27 mouse cellular contexts compared by ENCODE assay signal in genomic region chr13:29940071-29940470, GRCm38 (mm10). TPM values are rescaled to one million over a fixed set of nuclear protein-coding genes. Genes with fewer than 3 reads are reported as not detected.
DNase-seq lines count a peak whose midpoint lies in the region; ATAC-seq and TF ChIP-seq lines count a peak whose summit lies in the region.
"Had no signal": no experiment of that assay in that cellular context is flagged by ENCODE, and none has a peak within 500 bp of the region (broad histone marks: within the 10 kb centered on the region; RNA-seq: fewer than 3 reads in every experiment).

No protein-coding gene starts in this region.

- H3K9ac ChIP-seq in kidney, embryonic 14.5 days (ENCODE audit: low read depth, low read length), result no peak overlapping the region
- H3K9ac ChIP-seq in ES-E14 (ENCODE audit: insufficient read depth, low read depth, low read length, poor library complexity, severe bottlenecking), result no peak overlapping the region
- no peak overlapping the region for H3K9ac ChIP-seq in kidney, embryonic 15.5 days
- H3K9ac ChIP-seq: embryonic facial prominence, embryonic 13.5 days; forebrain, embryonic 12.5 days; forebrain, embryonic 15.5 days; hindbrain, embryonic 13.5 days had no signal

- 76% methylated on average over 7 of the region's 7 CpGs for WGBS in kidney, embryonic 14.5 days
- WGBS in kidney, embryonic 15.5 days, result 69% methylated on average over 7 of the region's 7 CpGs

- no peak for ATAC-seq in kidney, embryonic 14.5 days (ENCODE audit: low FRiP score, low TSS enrichment)
- ATAC-seq in kidney, embryonic 15.5 days (replicated peaks; ENCODE audit: low FRiP score), result no peak
- ATAC-seq: activated CD4-positive, CD25-positive, alpha-beta regulatory T cell, adult 4 months; CD4-positive, CD25-positive, alpha-beta regulatory T cell, adult 4 months; forebrain, embryonic 15.5 days; hindbrain, embryonic 16.5 days had no signal

- H3K4me1 ChIP-seq in kidney, embryonic 14.5 days (ENCODE audit: control insufficient read depth, insufficient read depth, low read length), result no peaks in the 10 kb centered on the region; the same call in 1 of the 2 replicates
- peaks cover 0 to 10% of the 10 kb centered on the region in 2 experiments; a peak in 1 of 4 replicates for H3K4me1 ChIP-seq in ES-E14 (ENCODE audit: control insufficient read depth in 2 of 2, insufficient read depth in 2 of 2, low read length in 2 of 2, poor library complexity in 1 of 2)
- peaks cover 24% of the 10 kb centered on the region; the same call in 1 of the 2 replicates for H3K4me1 ChIP-seq in kidney, embryonic 15.5 days
- H3K4me1 ChIP-seq: forebrain, embryonic 12.5 days; hindbrain, embryonic 13.5 days had no signal

- in situ Hi-C loops in ES-E14 (cut with MboI; ENCODE audit: low sequenced_read_pairs in 2 of 2, unreplicated experiment in 2 of 2), result no loop called here

- H3K9me3 ChIP-seq in kidney, embryonic 14.5 days (ENCODE audit: control insufficient read depth, low read length), result no peaks in the 10 kb centered on the region
- H3K9me3 ChIP-seq in ES-E14 (ENCODE audit: control insufficient read depth, insufficient read depth, low read depth, low read length), result no peaks in the 10 kb centered on the region
- no peaks in the 10 kb centered on the region; the same call in 1 of the 2 replicates for H3K9me3 ChIP-seq in kidney, embryonic 15.5 days (replicated peaks)
- H3K9me3 ChIP-seq: embryonic facial prominence, embryonic 13.5 days; forebrain, embryonic 15.5 days; hindbrain, embryonic 10.5 days; hindbrain, embryonic 13.5 days had no signal

- no peaks in the 10 kb centered on the region for H3K27me3 ChIP-seq in kidney, embryonic 14.5 days (ENCODE audit: control insufficient read depth, insufficient read depth, low read length)
- H3K27me3 ChIP-seq in kidney, embryonic 15.5 days, result no peaks in the 10 kb centered on the region
- H3K27me3 ChIP-seq: embryonic facial prominence, embryonic 13.5 days; forebrain, embryonic 12.5 days; forebrain, embryonic 15.5 days; hindbrain, embryonic 13.5 days had no signal

- H3K4me3 ChIP-seq in kidney, embryonic 14.5 days (ENCODE audit: low read length), result no peak overlapping the region
- no peak overlapping the region for H3K4me3 ChIP-seq in ES-E14 (ENCODE audit: insufficient read depth in 1 of 2, low read depth in 1 of 2, low read length in 2 of 2, poor library complexity in 1 of 2, severe bottlenecking in 1 of 2)
- H3K4me3 ChIP-seq in kidney, embryonic 15.5 days (replicated peaks), result no peak overlapping the region
- H3K4me3 ChIP-seq: embryonic facial prominence, embryonic 10.5 days; embryonic facial prominence, embryonic 13.5 days; erythroblast, embryonic 14.5 days; forebrain, embryonic 12.5 days; forebrain, embryonic 15.5 days; hindbrain, embryonic 10.5 days; hindbrain, embryonic 13.5 days had no signal

- no peak overlapping the region for H3K27ac ChIP-seq in kidney, embryonic 14.5 days (ENCODE audit: low read depth, low read length)
- 0 out of 2 replicates have a peak overlapping the region, but pooled peaks have one; percentile 24 for H3K27ac ChIP-seq in ES-E14 (ENCODE audit: insufficient read depth, low read depth, low read length, poor library complexity, severe bottlenecking)
- H3K27ac ChIP-seq in kidney, embryonic 15.5 days, result 0 out of 2 replicates have a peak overlapping the region, but pooled peaks have one; percentile 27
- H3K27ac ChIP-seq: embryonic facial prominence, embryonic 10.5 days; forebrain, embryonic 12.5 days; forebrain, embryonic 15.5 days; hindbrain, embryonic 10.5 days; hindbrain, embryonic 13.5 days had no signal

- H3K4me2 ChIP-seq in kidney, embryonic 14.5 days (replicated peaks; ENCODE audit: low read depth, low read length), result no peak overlapping the region
- no peak overlapping the region for H3K4me2 ChIP-seq in kidney, embryonic 15.5 days
- H3K4me2 ChIP-seq: embryonic facial prominence, embryonic 13.5 days; forebrain, embryonic 12.5 days; forebrain, embryonic 15.5 days; heart, embryonic 11.5 days; hindbrain, embryonic 13.5 days had no signal

- H3K36me3 ChIP-seq in kidney, embryonic 14.5 days (ENCODE audit: control insufficient read depth, insufficient read depth, low read length), result peaks cover 2% of the 10 kb centered on the region; the same call in 1 of the 2 replicates
- H3K36me3 ChIP-seq in ES-E14 (ENCODE audit: control insufficient read depth, insufficient read depth, low read length, poor library complexity, severe bottlenecking), result peaks cover 31% of the 10 kb centered on the region
- peaks cover 37% of the 10 kb centered on the region for H3K36me3 ChIP-seq in kidney, embryonic 15.5 days

- DNase-seq in kidney, adult 18-20 months, result peak; percentile 22
- DNase-seq in kidney, adult 9 months, result peak; percentile 59
- DNase-seq in kidney, postnatal 4 days, result no peak
- no peak for DNase-seq in ES-E14 (ENCODE audit: low read depth, low spot score)
- DNase-seq in lung, postnatal 4 days, result no peak
- DNase-seq: adrenal gland, adult 8-10 months; adrenal gland, postnatal 25 days; cerebellum, adult 11-12 months; cerebellum, adult 8-10 months; cerebellum, postnatal 10 days; cerebellum, postnatal 36 days; embryo, embryonic 11 days; gastrocnemius, postnatal 14 days; heart, adult 11 months had no signal

TF ChIP-seq in ES-E14, 5 proteins besides CTCF, POLR2A, EP300 and RAD21:
- no peak for TF ChIP-seq CHD2 (IDR thresholded peaks at IDR 0.05; ENCODE audit: low read depth, low read length)
- no peak for TF ChIP-seq ZC3H11A (IDR thresholded peaks at IDR 0.05; ENCODE audit: borderline replicate concordance, low read depth, low read length)
- no peak for TF ChIP-seq MAFK (IDR thresholded peaks at IDR 0.05; ENCODE audit: insufficient read depth, low read depth, low read length)
- TF ChIP-seq HCFC1 (IDR thresholded peaks at IDR 0.05; ENCODE audit: borderline replicate concordance, insufficient read depth, low read length), result no peak
- TF ChIP-seq ZNF384 (IDR thresholded peaks at IDR 0.05; ENCODE audit: low read depth, low read length), result no peak

RNA-seq across cellular contexts. Expression of gene E2f3, which starts 45.8 kb away (rescaled TPM):
- polyA plus RNA-seq in kidney, embryonic 14.5 days (2014; fragmentation: Nextera tagmentation; extraction: Ambion mirVana), result 11.7 and 17.7 TPM in 2 replicates
- total RNA-seq in ES-E14 (2012; rRNA removed), result 12.5 and 15.5 TPM in 2 replicates
- 14.6 and 15.4 TPM in 2 replicates for polyA plus RNA-seq in kidney, embryonic 15.5 days (2015; fragmentation: Nextera tagmentation; extraction: Ambion mirVana)

Comparison
In these comparisons a context has a peak if more than half of its experiments do, and no peak if none do; other contexts are left out.
1. DNase-seq: peak in kidney, adult 18-20 months (single experiment) and kidney, adult 9 months (single experiment); none in kidney, postnatal 4 days (0 of 2), ES-E14 (single experiment) and lung, postnatal 4 days (0 of 2).